Mouse (Mus musculus) kidney, postnatal 0 days (tissue): ENCODE results near the gene Rgl1. TPM values are rescaled to one million over a fixed set of nuclear protein-coding genes. Genes with fewer than 3 reads are reported as not detected.

Experiments used
- ATAC-seq: fragments of 200-750 bp; cut with Nextera tagmentation; replicated peaks from 2 replicates; pipeline ENCODE4 v1.8.0; 2017; ENCODE audit warnings: low read depth, moderate number of reproducible peaks, moderate TSS enrichment, moderate library complexity; ENCODE audit not compliant: low FRiP score
- DNase-seq: peaks from one replicate; pipeline ENCODE4 v3.0.0-alpha.2; 2016; ENCODE audit warnings: low spot score
- H3K27ac ChIP-seq: fragments of 300-500 bp; sonication (generic); 2 replicates; pipeline ENCODE4 v1.5.1; 2014; ENCODE audit warnings: mild to moderate bottlenecking
- H3K27me3 ChIP-seq: fragments of 300-500 bp; sonication (generic); 2 replicates; pipeline ENCODE4 v1.6.1; 2014; ENCODE audit warnings: low read length, mixed read lengths; ENCODE audit not compliant: insufficient read depth
- H3K36me3 ChIP-seq: fragments of 300-500 bp; sonication (generic); 2 replicates; pipeline ENCODE4 v1.6.1; 2014; ENCODE audit warnings: low read length, mixed read lengths; ENCODE audit not compliant: insufficient read depth
- H3K4me1 ChIP-seq: fragments of 300-500 bp; sonication (generic); replicated peaks from 2 replicates; pipeline ENCODE4 v1.6.1; 2014; ENCODE audit warnings: antibody characterized with exemption, low read length, mixed read lengths; ENCODE audit not compliant: insufficient read depth
- H3K4me2 ChIP-seq: fragments of 300-500 bp; sonication (generic); 2 replicates; pipeline ENCODE4 v1.6.1; 2014; ENCODE audit warnings: mild to moderate bottlenecking, low read length, moderate library complexity, mixed read lengths
- H3K4me3 ChIP-seq: fragments of 300-500 bp; sonication (generic); replicated peaks from 2 replicates; pipeline ENCODE4 v1.5.1; 2014; ENCODE audit warnings: low read depth, low read length
- H3K9ac ChIP-seq: fragments of 300-500 bp; sonication (generic); 2 replicates; pipeline ENCODE4 v1.6.1; 2014; ENCODE audit warnings: low read depth, low read length
- H3K9me3 ChIP-seq: fragments of 300-500 bp; sonication (generic); replicated peaks from 2 replicates; pipeline ENCODE4 v1.6.1; 2016; ENCODE audit warnings: low read length, inconsistent platforms, mixed read lengths
- CTCF ChIP-seq: IDR thresholded peaks from 2 replicates; pipeline ENCODE4 v1.5.1; 2016; ENCODE audit warnings: antibody characterized with exemption, low read depth, mild to moderate bottlenecking, moderate library complexity
- WGBS: fragments of 180-500 bp; shearing (Covaris S2); extraction: QIAGEN DNeasy Blood & Tissue Kit; methylation state at CpG from one replicate; pipeline ENCODE4 v1.1.7; 2014; 5-methylcytosine and 5-hydroxymethylcytosine counted together
- polyA plus RNA-seq: library from polyadenylated mRNA; unstranded; fragments of >200 nt; fragmentation: Nextera tagmentation; extraction: Ambion mirVana; gene quantifications from 2 replicates; pipeline ENCODE4 v1.2.1, GENCODE M21; 2015

Rgl1 gene
- polyA plus RNA-seq, 1 experiment from 2014 or later, result 59.4 TPM

DNA sequence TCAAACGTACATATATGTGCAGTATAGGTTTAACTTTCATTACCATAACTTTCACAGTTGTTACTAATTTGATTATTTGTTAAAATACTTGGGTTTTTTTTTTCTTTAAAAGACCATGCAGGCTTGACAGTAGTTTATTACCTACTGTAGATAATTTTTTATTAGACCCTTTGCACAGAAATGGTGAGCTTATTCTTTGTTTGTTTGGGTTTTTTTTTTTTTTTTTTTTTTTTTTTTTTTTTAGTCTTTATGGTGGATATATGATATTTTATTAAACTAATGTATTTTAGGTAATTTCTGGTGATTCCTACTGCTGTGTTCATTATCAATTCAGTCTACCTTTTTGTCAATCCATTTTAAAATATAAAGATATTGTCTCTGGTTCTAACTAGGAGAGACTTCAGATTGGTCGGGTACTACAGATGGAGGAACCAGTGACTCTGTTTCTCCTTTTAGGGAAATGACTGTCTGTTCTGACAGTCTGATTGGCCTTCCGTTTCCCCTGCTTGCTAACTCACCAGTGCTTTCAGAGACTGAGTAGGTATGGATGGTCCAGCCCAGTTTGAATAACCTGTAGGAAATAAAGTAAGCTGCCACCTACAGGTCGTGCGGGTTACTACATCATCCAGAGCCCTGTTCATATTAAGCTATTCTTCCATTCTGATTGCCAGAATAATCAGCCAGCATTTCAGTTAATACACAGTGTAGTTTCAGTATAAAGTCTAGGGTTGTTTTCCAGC is 1.8 kb upstream of the Rgl1 start:
- WGBS, result 6% methylated on average over 5 of the region's 5 CpGs
- Histone ChIP-seq H3K4me3 (peak overlapping the region; percentile 91), H3K27me3 (no peaks in the 10 kb centered on the region), H3K9me3 (no peaks in the 10 kb centered on the region), H3K36me3 (peaks cover 21% of the 10 kb centered on the region; the same call in 1 of the 2 replicates), H3K9ac (no peak overlapping the region), H3K27ac (no peak overlapping the region), H3K4me2 (peak overlapping the region; percentile 83), H3K4me1 (no peaks in the 10 kb centered on the region)
- DNase-seq (peak; percentile 93), ATAC-seq (no peak)
- TF ChIP-seq CTCF, result peak; percentile 81

DNA sequence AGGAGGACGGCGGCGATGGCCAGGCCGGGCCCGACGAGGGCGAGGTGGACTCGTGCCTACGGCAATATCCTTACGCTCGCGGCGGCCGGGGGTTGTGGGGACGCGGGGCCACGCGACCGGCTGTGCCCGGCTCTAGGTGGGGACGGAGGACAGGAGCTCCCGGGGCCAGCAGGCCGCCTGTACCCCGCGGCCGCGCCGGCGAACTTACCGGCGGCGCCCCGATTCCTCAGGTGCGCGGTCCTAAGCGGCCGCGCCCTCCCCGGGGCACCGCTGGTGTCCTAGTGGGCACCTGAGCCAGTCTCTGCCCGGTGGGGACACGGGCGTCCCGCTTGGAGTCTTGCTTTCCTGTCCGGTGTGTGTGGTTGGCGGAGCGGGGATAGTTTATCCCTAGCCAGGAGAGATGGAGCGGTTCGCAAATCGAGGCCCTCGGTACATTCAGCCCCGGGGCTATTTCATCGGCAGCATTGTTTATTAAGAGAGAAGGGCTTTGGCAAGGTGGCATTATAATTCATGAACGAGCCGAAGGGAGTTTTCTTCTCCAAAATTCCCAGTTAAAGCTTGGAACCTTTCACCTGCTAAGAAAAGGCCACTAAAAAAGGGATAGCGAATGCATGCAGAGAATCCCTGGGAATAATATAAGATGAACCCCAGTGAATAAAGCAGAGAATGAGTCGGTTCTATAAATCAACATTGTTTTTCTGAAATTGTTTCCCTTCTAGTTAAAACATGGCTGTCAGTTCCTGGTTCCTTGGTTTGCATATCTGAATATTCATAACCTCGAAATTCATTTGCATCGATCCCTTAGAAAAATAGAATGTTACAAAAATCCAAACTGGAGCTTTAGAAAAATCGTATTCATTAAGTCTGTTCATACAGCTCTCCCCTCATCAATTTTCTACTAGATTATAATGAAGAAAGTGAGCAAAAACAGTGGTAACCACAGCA is 925 bp upstream of the Rgl1 start:
- DNase-seq (peak; percentile 47), ATAC-seq (peak; percentile 67; the same call in 1 of the 2 replicates)
- Histone ChIP-seq H3K27ac (peak overlapping the region; percentile 92), H3K9ac (peak overlapping the region; percentile 92), H3K4me3 (peak overlapping the region; percentile 91), H3K4me2 (peak overlapping the region; percentile 83), H3K27me3 (no peaks in the 10 kb centered on the region), H3K36me3 (peaks cover 15% of the 10 kb centered on the region; the same call in 1 of the 2 replicates), H3K4me1 (no peaks in the 10 kb centered on the region), H3K9me3 (no peaks in the 10 kb centered on the region)
- no peak for TF ChIP-seq CTCF
- WGBS, result under 1% methylated on average over 60 of the region's 60 CpGs

DNA sequence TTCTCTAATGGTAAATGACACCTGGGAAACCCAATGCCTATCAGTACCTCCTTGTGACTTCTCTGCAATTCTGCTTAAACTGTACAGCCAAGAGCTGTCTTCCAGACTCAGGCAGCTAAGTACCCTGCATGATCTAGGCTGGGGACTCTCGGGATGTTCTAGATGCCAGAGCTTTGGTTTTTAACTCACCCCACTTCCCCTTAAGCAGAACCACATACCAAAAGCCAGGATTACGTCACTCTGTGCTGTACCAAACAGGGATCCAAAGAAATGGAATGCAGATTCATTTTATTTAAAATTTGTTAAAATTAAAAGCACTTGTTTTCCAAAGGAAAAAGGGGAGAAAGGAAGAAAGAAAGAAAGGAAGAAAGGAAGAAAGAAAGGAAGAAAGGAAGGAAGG is 4.4 kb downstream of the Rgl1 start:
- no peak overlapping the region for H3K27ac ChIP-seq
- DNase-seq (no peak), ATAC-seq (no peak)
- no peak overlapping the region for H3K9ac ChIP-seq
- H3K4me2 ChIP-seq, result no peak overlapping the region
- no peak overlapping the region for H3K4me3 ChIP-seq
- TF ChIP-seq CTCF, result no peak
- no peaks in the 10 kb centered on the region for H3K9me3 ChIP-seq
- H3K36me3 ChIP-seq, result no peaks in the 10 kb centered on the region
- H3K4me1 ChIP-seq, result no peaks in the 10 kb centered on the region
- WGBS, result 88% methylated on average over 2 of the region's 2 CpGs
- no peaks in the 10 kb centered on the region for H3K27me3 ChIP-seq

DNA sequence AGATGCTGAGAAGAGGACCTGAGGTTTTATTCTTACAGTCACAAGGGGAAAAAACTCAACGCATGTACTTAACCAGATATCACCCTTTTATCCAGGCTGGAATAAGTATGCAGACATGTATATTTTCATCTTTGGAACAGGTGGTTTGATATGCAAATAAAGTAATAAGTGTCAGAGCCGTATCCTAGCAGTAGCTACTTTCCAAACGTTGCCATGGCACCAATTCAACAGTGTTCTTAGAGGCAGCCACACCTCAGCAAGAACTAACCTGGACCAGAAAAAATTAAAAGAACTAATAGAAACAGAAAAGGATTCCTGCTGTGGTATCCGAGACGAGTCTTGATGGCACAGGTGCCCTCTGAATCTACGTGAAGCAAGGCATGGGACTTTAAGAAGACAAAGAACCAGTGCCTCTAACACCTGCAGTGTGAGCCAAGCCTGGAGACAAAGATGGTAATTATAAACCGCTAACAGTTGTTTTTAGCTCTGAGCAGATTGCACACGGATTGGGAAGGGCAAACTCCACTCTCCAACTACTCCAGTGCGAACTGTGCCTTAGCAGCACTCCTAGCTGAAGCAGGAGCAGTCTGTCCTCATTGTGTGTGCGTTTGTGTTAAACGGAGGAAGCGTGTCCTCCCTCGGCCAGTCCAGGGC is 15.7 kb downstream of the Rgl1 start, which contains the start of gene Apobec4:
TSS of gene Apobec4 (plus strand) at position 240 of the 654 bp plus-strand sequence.
- Histone ChIP-seq H3K9me3 (no peaks in the 10 kb centered on the region), H3K9ac (no peak within 1 kb of the TSS), H3K4me3 (no peak within 1 kb of the TSS), H3K4me2 (no peak within 1 kb of the TSS), H3K27me3 (no peaks in the 10 kb centered on the region), H3K4me1 (no peaks in the 10 kb centered on the region), H3K36me3 (no peaks in the 10 kb centered on the region), H3K27ac (no peak within 1 kb of the TSS)
- DNase-seq, result no peak
- ATAC-seq, result no peak
- WGBS, result 66% methylated on average over 13 of the region's 13 CpGs
- TF ChIP-seq CTCF, result no peak

DNA sequence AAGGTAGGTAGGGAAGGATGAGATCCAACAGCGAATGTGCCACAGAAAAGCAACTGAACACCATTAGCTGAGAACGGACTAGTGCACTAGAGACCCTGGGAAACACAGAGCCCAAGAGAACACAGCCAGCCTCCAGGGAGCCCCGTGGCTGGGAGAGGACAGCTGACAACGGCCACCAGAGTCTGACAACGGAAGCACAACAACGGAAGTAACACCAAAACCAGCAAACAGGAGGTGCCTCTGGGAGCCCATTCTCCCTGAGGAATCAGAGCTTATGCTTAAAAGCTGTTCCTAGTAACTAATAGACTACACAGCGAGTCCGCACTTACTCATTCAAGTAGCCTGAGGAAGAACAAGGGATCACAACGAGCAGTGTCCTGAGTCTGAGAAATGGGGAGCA is 16.9 kb downstream of the Rgl1 start:
- no peak for TF ChIP-seq CTCF
- ATAC-seq, result no peak
- 69% methylated on average over 9 of the region's 9 CpGs for WGBS

DNA sequence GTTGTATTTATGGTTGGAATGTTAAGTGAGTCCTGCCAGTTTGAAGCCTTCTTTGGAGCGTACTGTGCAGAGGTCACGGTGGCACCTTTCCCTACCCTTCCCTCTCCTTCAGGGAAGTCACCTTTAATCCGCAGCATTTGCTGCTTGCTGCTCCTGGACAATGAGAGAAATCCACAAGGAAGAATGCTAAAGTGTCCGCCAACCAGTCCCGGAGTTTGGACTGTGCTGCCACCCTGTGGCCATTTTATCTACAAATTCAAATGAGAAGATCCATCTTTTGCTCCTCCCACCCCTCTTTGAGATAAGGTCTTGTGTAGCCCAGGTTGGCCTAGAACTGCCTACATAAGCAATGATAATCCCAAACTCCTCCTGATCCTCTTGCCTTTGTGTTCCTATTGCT is 19.7 kb downstream of the Rgl1 start:
- Histone ChIP-seq H3K36me3 (no peaks in the 10 kb centered on the region), H3K9ac (no peak overlapping the region), H3K27me3 (no peaks in the 10 kb centered on the region), H3K4me2 (no peak overlapping the region), H3K9me3 (no peaks in the 10 kb centered on the region), H3K27ac (no peak overlapping the region), H3K4me1 (no peaks in the 10 kb centered on the region), H3K4me3 (no peak overlapping the region)
- 3% methylated on average over 5 of the region's 5 CpGs for WGBS
- ATAC-seq (no peak), DNase-seq (peak; percentile 95)
- TF ChIP-seq CTCF, result peak; percentile 89

More for the DNA sequence above, 16.9 kb downstream of the Rgl1 start:
- H3K4me3 ChIP-seq, result no peak overlapping the region
- no peak for DNase-seq
- no peak overlapping the region for H3K27ac ChIP-seq
- H3K4me1 ChIP-seq, result no peaks in the 10 kb centered on the region
- H3K27me3 ChIP-seq, result no peaks in the 10 kb centered on the region
- H3K9me3 ChIP-seq, result no peaks in the 10 kb centered on the region
- no peaks in the 10 kb centered on the region for H3K36me3 ChIP-seq
- H3K9ac ChIP-seq, result no peak overlapping the region
- no peak overlapping the region for H3K4me2 ChIP-seq
